Mouse (Mus musculus): ENCODE results near the gene Cd83.

DNA sequence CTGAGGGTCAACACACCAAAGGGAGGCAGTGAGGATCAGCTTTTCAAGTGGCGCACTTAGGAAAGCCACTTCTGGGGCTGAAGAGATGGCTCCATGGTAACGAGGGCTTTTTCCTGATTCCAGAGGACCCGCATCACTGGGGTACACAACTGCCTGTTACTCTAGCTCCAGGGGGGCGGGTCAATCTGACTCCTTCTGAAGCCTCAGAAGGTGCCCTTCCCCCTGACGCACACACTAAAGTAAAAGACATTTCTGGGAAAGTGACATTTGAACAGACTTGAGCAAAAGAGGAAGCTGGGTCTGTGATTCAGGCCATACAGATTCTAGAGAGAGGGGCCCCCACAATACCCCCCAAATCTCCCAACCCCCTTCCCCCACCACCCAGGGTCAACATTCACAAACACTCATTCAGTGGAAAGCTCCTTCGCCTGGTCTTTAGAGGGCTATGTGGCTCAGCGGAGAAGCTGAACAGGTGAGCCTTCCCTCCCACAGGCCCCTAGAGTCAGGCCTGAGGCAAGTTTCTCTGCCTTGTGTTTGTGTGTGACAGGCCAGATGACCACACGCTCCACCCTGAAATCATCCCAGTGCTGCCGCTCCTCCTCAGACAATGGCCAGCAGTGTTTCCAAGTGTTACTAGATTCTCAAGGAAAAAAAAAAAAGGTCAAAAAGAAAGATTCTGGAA is 7.1 kb upstream of the Cd83 start:
- no peak for TF ChIP-seq POLR2A (IDR thresholded peaks at IDR 0.05; ENCODE audit: insufficient read depth, low read depth, low read length)
- no peak for TF ChIP-seq CTCF (IDR thresholded peaks at IDR 0.05; ENCODE audit: insufficient read depth, low read depth, low read length)
